Mouse (Mus musculus): ENCODE data around the gene St6galnac5.

- no peak for TF ChIP-seq CTCF (IDR thresholded peaks at IDR 0.05; ENCODE audit: low read depth, low read length)
- TF ChIP-seq EP300 (IDR thresholded peaks at IDR 0.05; ENCODE audit: insufficient read depth, low read depth, low read length): no peak
Observed at GRCm38 (mm10) chr3:152905026-152905425, 77.0 kb downstream of the St6galnac5 start.

All from ES-Bruce4 (cell line).